Mouse (Mus musculus): Measurements from ENCODE around the gene Metap2.

GRCm38 (mm10) chr10:93916778-93917177, 19.9 kb upstream of the Metap2 start:
- TF ChIP-seq CTCF (IDR thresholded peaks at IDR 0.05; ENCODE audit: low read depth, low read length), result no peak
- no peak for TF ChIP-seq POLR2A (IDR thresholded peaks at IDR 0.05; ENCODE audit: borderline replicate concordance, low read depth, low read length)
